Mouse (Mus musculus) heart, embryonic 14.5 days (tissue): ENCODE data around the gene Trim41. TPM values are rescaled to one million over a fixed set of nuclear protein-coding genes. Genes with fewer than 3 reads are reported as not detected.

Experiments
- ATAC-seq: fragments of 200-750 bp; cut with Nextera tagmentation; 2 replicates; pipeline ENCODE4 v1.8.0; 2017; ENCODE audit warnings: low read depth, moderate TSS enrichment; ENCODE audit not compliant: insufficient number of reproducible peaks, insufficient read depth, low FRiP score
- H3K27ac ChIP-seq, 2 experiments: fragments of 200-500 bp in 1 of 2; fragments of 300-500 bp in 1 of 2; sonication (generic) in 1 of 2; replicated peaks in 1 of 2; 2 replicates each; pipeline ENCODE4 v1.5.1; 2012 to 2014; ENCODE audit warnings: low read depth in 2 of 2, low read length in 2 of 2, control low read depth in 1 of 2, mild to moderate bottlenecking in 1 of 2, mixed read lengths in 1 of 2; ENCODE audit not compliant: control insufficient read depth in 1 of 2, insufficient read depth in 1 of 2
- H3K27me3 ChIP-seq: fragments of 300-500 bp; sonication (generic); 2 replicates; pipeline ENCODE4 v1.6.1; 2014; ENCODE audit warnings: mild to moderate bottlenecking, low read length, control low read depth; ENCODE audit not compliant: control insufficient read depth, insufficient read depth
- H3K36me3 ChIP-seq: fragments of 300-500 bp; sonication (generic); 2 replicates; pipeline ENCODE4 v1.6.1; 2014; ENCODE audit warnings: mild to moderate bottlenecking, control low read depth, low read length, mixed read lengths; ENCODE audit not compliant: control insufficient read depth, insufficient read depth
- H3K4me1 ChIP-seq, 2 experiments: fragments of 200-500 bp in 1 of 2; fragments of 300-500 bp in 1 of 2; sonication (generic) in 1 of 2; 2 replicates each; pipeline ENCODE4 v1.6.1; 2012 to 2014; ENCODE audit warnings: low read length in 2 of 2, control low read depth in 1 of 2, mixed read lengths in 1 of 2; ENCODE audit not compliant: control insufficient read depth in 2 of 2, insufficient read depth in 2 of 2
- H3K4me2 ChIP-seq: fragments of 300-500 bp; sonication (generic); 2 replicates; pipeline ENCODE4 v1.6.1; 2014; ENCODE audit warnings: mild to moderate bottlenecking, low read length
- H3K4me3 ChIP-seq, 2 experiments: fragments of 200-500 bp in 1 of 2; fragments of 300-500 bp in 1 of 2; sonication (generic) in 1 of 2; 2 replicates each; pipeline ENCODE4 v1.5.1; 2012 to 2014; ENCODE audit warnings: low read length in 2 of 2, mild to moderate bottlenecking in 2 of 2, control low read depth in 1 of 2, low read depth in 1 of 2, moderate library complexity in 1 of 2; ENCODE audit not compliant: control insufficient read depth in 1 of 2, insufficient read depth in 1 of 2
- H3K9ac ChIP-seq: fragments of 300-500 bp; sonication (generic); 2 replicates; pipeline ENCODE4 v1.6.1; 2014; ENCODE audit warnings: mild to moderate bottlenecking, low read length
- H3K9me3 ChIP-seq: fragments of 300-500 bp; sonication (generic); 2 replicates; pipeline ENCODE4 v1.6.1; 2016; ENCODE audit warnings: low read length, control low read depth; ENCODE audit not compliant: control insufficient read depth
- WGBS: fragments of 180-500 bp; shearing (Covaris S2); extraction: QIAGEN DNeasy Blood & Tissue Kit; methylation state at CpG from one replicate; pipeline ENCODE4 v1.1.7; 2014; 5-methylcytosine and 5-hydroxymethylcytosine counted together
- polyA plus RNA-seq: library from polyadenylated mRNA; unstranded; fragments of >200 nt; fragmentation: Nextera tagmentation; extraction: Ambion mirVana; gene quantifications from 2 replicates; pipeline ENCODE4 v1.2.1, GENCODE M21; 2014

Gene Trim41
- polyA plus RNA-seq, 1 experiment from 2014 or later = 3.8 TPM

GRCm38 (mm10) chr11:48788311-48789089 is 28.7 kb downstream of the Trim41 start:
- WGBS = 9% methylated on average over 16 of the region's 16 CpGs
- Histone ChIP-seq H3K4me1 (peaks cover 4 to 9% of the 10 kb centered on the region in 2 experiments; a peak in 3 of 4 replicates), H3K4me3 (peak overlapping the region; percentile 39 to 47), H3K4me2 (peak overlapping the region; percentile 69), H3K9ac (peak overlapping the region; percentile 66), H3K36me3 (no peaks in the 10 kb centered on the region), H3K9me3 (no peaks in the 10 kb centered on the region), H3K27me3 (no peaks in the 10 kb centered on the region), H3K27ac (no peak overlapping the region)
- no peak for ATAC-seq

DNA sequence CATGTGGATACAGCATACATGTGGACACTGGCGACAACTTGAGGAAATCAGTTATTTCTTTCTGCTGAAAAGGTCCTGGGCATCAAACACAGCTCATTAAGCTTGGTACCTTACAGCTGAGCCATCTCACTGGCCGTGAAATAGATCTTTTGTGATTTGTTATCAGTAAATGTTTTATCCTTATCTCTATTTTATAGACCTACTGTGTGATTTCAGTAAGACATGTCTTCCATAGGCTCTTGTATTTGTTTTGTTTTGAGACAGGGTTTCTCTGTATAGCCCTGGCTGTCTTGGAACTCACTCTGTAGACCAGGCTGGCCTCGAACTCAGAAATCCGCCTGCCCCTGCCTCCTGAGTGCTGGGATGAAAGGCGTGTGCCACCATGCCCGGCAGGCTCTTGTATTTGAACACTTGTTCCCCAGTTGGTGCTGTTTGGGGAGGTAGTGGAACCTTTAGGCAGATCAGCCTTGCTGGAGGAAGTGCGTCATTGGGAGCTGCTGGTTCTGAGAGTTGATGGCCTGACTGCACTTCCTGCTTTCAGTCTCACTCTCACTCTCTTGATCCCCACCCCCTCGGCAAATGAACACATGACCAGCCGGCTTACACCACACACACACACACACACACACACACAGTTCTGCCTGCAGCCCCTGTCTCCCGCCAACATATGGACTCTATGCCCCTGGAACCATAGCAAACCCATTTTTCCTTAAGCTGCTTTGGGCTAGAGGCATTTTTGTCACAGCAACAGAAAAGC is 29.5 kb downstream of the Trim41 start:
- WGBS = 44% methylated on average over 10 of the region's 10 CpGs
- H3K4me2 ChIP-seq = peak overlapping the region; percentile 69
- no peaks in the 10 kb centered on the region for H3K27me3 ChIP-seq
- no peak for ATAC-seq
- no peak overlapping the region; a peak in 1 of 4 replicates for H3K27ac ChIP-seq
- peak overlapping the region in 1 of 2 experiments; percentile 39; a peak in 2 of 4 replicates for H3K4me3 ChIP-seq
- H3K36me3 ChIP-seq = no peaks in the 10 kb centered on the region
- H3K9ac ChIP-seq = no peak overlapping the region; the same call in 1 of the 2 replicates
- H3K4me1 ChIP-seq = peaks cover 4 to 9% of the 10 kb centered on the region in 2 experiments; a peak in 3 of 4 replicates
- H3K9me3 ChIP-seq = no peaks in the 10 kb centered on the region

GRCm38 (mm10) chr11:48782243-48782642 is 34.9 kb downstream of the Trim41 start:
- Histone ChIP-seq H3K4me1 (no peaks in the 10 kb centered on the region), H3K4me3 (no peak overlapping the region)
- WGBS = 83% methylated on average over 4 of the region's 4 CpGs

GRCm38 (mm10) chr11:48779450-48779849 is 37.7 kb downstream of the Trim41 start:
- Histone ChIP-seq H3K9me3 (no peaks in the 10 kb centered on the region), H3K4me2 (no peak overlapping the region), H3K4me3 (no peak overlapping the region), H3K27ac (no peak overlapping the region), H3K27me3 (no peaks in the 10 kb centered on the region), H3K9ac (no peak overlapping the region), H3K4me1 (no peaks in the 10 kb centered on the region), H3K36me3 (no peaks in the 10 kb centered on the region)
- ATAC-seq = no peak
- WGBS = 33% methylated on average over 7 of the region's 7 CpGs

More at GRCm38 (mm10) chr11:48782243-48782642, 34.9 kb downstream of the Trim41 start:
- no peaks in the 10 kb centered on the region for H3K9me3 ChIP-seq
- no peaks in the 10 kb centered on the region for H3K36me3 ChIP-seq
- ATAC-seq = no peak
- no peak overlapping the region for H3K9ac ChIP-seq
- H3K27ac ChIP-seq = no peak overlapping the region
- no peaks in the 10 kb centered on the region for H3K27me3 ChIP-seq
- H3K4me2 ChIP-seq = no peak overlapping the region

DNA sequence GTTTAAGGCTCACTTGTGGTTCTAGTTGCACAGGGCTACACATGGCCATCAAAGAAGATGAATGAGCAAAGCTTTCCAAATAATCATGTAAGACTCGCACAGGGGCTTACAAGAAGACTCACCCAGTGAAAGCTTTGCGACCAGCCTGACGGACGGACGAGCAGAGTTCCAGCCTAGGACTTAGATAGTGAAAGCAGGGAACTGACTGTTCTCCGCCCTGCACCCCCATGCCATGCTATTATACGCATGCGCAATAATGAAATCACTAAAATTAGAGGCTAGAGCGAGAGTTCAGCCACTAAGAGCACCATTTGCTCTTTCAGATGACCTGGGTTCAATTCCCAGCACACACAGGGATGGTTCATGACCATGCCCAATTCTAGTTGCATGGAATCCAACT is 39.9 kb downstream of the Trim41 start:
- 89% methylated on average over 9 of the region's 9 CpGs for WGBS
- H3K4me1 ChIP-seq = no peaks in the 10 kb centered on the region
- no peak for ATAC-seq
- no peak overlapping the region for H3K4me3 ChIP-seq
- H3K9me3 ChIP-seq = no peaks in the 10 kb centered on the region
- no peak overlapping the region for H3K9ac ChIP-seq
- H3K27ac ChIP-seq = no peak overlapping the region
- H3K4me2 ChIP-seq = no peak overlapping the region
- no peaks in the 10 kb centered on the region for H3K27me3 ChIP-seq
- H3K36me3 ChIP-seq = no peaks in the 10 kb centered on the region

- H3K36me3 ChIP-seq = no peaks in the 10 kb centered on the region
- no peak for ATAC-seq
- H3K4me1 ChIP-seq = no peaks in the 10 kb centered on the region
- H3K27ac ChIP-seq = no peak overlapping the region
- 48% methylated on average over 9 of the region's 9 CpGs for WGBS
- no peak overlapping the region for H3K4me2 ChIP-seq
- no peak overlapping the region for H3K9ac ChIP-seq
- no peak overlapping the region for H3K4me3 ChIP-seq
- H3K27me3 ChIP-seq = no peaks in the 10 kb centered on the region
- H3K9me3 ChIP-seq = no peaks in the 10 kb centered on the region
These were observed 40.5 kb downstream of the Trim41 start for GRCm38 (mm10) chr11:48776664-48777063.

- no peak for ATAC-seq
- no peaks in the 10 kb centered on the region for H3K27me3 ChIP-seq
- H3K9me3 ChIP-seq = no peaks in the 10 kb centered on the region
- no peaks in the 10 kb centered on the region for H3K36me3 ChIP-seq
- H3K4me2 ChIP-seq = 0 out of 2 replicates have a peak overlapping the region, but pooled peaks have one; percentile 21
- H3K9ac ChIP-seq = no peak overlapping the region
- no peaks in the 10 kb centered on the region for H3K4me1 ChIP-seq
- no peak overlapping the region for H3K4me3 ChIP-seq
- WGBS = 5% methylated on average over 7 of the region's 7 CpGs
- H3K27ac ChIP-seq = no peak overlapping the region
These were observed 41.7 kb downstream of the Trim41 start for GRCm38 (mm10) chr11:48775483-48775882.
